Mouse (Mus musculus): Measurements from ENCODE around the gene Cdc6. TPM values are rescaled to one million over a fixed set of nuclear protein-coding genes. Genes with fewer than 3 reads are reported as not detected.

Gene Cdc6
- polyA plus RNA-seq, 1 experiment, result 3.8 TPM

- DNase-seq (ENCODE audit: low spot score), result no peak
Observed at GRCm38 (mm10) chr11:98961051-98961592, 53.5 kb downstream of the Cdc6 start.

GRCm38 (mm10) chr11:98961766-98962165 is 54.2 kb downstream of the Cdc6 start:
- DNase-seq (ENCODE audit: low spot score), result no peak

GRCm38 (mm10) chr11:98962421-98963095 is 55.0 kb downstream of the Cdc6 start:
- DNase-seq (ENCODE audit: low spot score), result no peak

GRCm38 (mm10) chr11:98963191-98964021 is 55.8 kb downstream of the Cdc6 start:
- DNase-seq (ENCODE audit: low spot score), result no peak

- DNase-seq (ENCODE audit: low spot score), result no peak
Observed at GRCm38 (mm10) chr11:98964201-98964615, 56.6 kb downstream of the Cdc6 start.

GRCm38 (mm10) chr11:98964616-98965415 is 57.2 kb downstream of the Cdc6 start:
- DNase-seq (ENCODE audit: low spot score), result no peak

- DNase-seq (ENCODE audit: low spot score), result no peak
Observed at GRCm38 (mm10) chr11:98965416-98966077, 57.9 kb downstream of the Cdc6 start.

- DNase-seq (ENCODE audit: low spot score), result no peak
Observed at GRCm38 (mm10) chr11:98966499-98967141, 59.0 kb downstream of the Cdc6 start.

GRCm38 (mm10) chr11:98968079-98968478 is 60.5 kb downstream of the Cdc6 start:
- no peak for DNase-seq (ENCODE audit: low spot score)

GRCm38 (mm10) chr11:98968716-98969495 is 61.3 kb downstream of the Cdc6 start:
- DNase-seq (ENCODE audit: low spot score), result no peak

GRCm38 (mm10) chr11:98969496-98969927 is 61.9 kb downstream of the Cdc6 start:
- no peak for DNase-seq (ENCODE audit: low spot score)

GRCm38 (mm10) chr11:98970191-98970925 is 62.8 kb downstream of the Cdc6 start:
- DNase-seq (ENCODE audit: low spot score), result no peak

GRCm38 (mm10) chr11:98971316-98972031 is 63.9 kb downstream of the Cdc6 start:
- no peak for DNase-seq (ENCODE audit: low spot score)

- no peak for DNase-seq (ENCODE audit: low spot score)
Observed at GRCm38 (mm10) chr11:98972215-98972614, 64.6 kb downstream of the Cdc6 start.

GRCm38 (mm10) chr11:98972801-98973360 is 65.3 kb downstream of the Cdc6 start:
- DNase-seq (ENCODE audit: low spot score), result no peak

Data from urinary bladder, adult 2 months (tissue).